Mouse (Mus musculus): ENCODE results near the gene Fbxo17.

Gene Fbxo17

GRCm38 (mm10) chr7:28766910-28767309 is 50.3 kb downstream of the Fbxo17 start:
- in situ Hi-C loops (cut with MboI, MseI): no loop called here

- in situ Hi-C loops (cut with MboI, MseI): no loop called here
Observed at GRCm38 (mm10) chr7:28767462-28767965, 50.9 kb downstream of the Fbxo17 start, which contains the start of gene Nfkbib. Gene Nfkbib (minus strand): TSS chr7:28767512.

GRCm38 (mm10) chr7:28769414-28769958 is 52.9 kb downstream of the Fbxo17 start:
- in situ Hi-C loops (cut with MboI, MseI): no loop called here

- in situ Hi-C loops (cut with MboI, MseI): no loop called here
Observed at GRCm38 (mm10) chr7:28770309-28770708, 53.7 kb downstream of the Fbxo17 start.

- in situ Hi-C loops (cut with MboI, MseI): no loop called here
Observed at GRCm38 (mm10) chr7:28771867-28772266, 55.3 kb downstream of the Fbxo17 start.

GRCm38 (mm10) chr7:28773163-28773562 is 56.6 kb downstream of the Fbxo17 start:
- in situ Hi-C loops (cut with MboI, MseI): no loop called here

GRCm38 (mm10) chr7:28774164-28774563 is 57.6 kb downstream of the Fbxo17 start:
- in situ Hi-C loops (cut with MboI, MseI): no loop called here

GRCm38 (mm10) chr7:28775129-28775528 is 58.5 kb downstream of the Fbxo17 start:
- in situ Hi-C loops (cut with MboI, MseI): no loop called here

GRCm38 (mm10) chr7:28778825-28779224 is 62.2 kb downstream of the Fbxo17 start:
- in situ Hi-C loops (cut with MboI, MseI): no loop called here

GRCm38 (mm10) chr7:28780067-28780658 is 63.6 kb downstream of the Fbxo17 start:
- in situ Hi-C loops (cut with MboI, MseI): no loop called here

GRCm38 (mm10) chr7:28780857-28781256 is 64.3 kb downstream of the Fbxo17 start:
- in situ Hi-C loops (cut with MboI, MseI): no loop called here

GRCm38 (mm10) chr7:28781261-28781663 is 64.7 kb downstream of the Fbxo17 start:
- in situ Hi-C loops (cut with MboI, MseI): no loop called here

- in situ Hi-C loops (cut with MboI, MseI): no loop called here
Observed at GRCm38 (mm10) chr7:28785161-28785560, 68.6 kb downstream of the Fbxo17 start.
